Mouse (Mus musculus): ENCODE measurements around the gene Phyhipl. TPM values are rescaled to one million over a fixed set of nuclear protein-coding genes. Genes with fewer than 3 reads are reported as not detected.

Phyhipl gene
- polyA plus RNA-seq, 1 experiment from 2014 or later, result 4.0 TPM

DNA sequence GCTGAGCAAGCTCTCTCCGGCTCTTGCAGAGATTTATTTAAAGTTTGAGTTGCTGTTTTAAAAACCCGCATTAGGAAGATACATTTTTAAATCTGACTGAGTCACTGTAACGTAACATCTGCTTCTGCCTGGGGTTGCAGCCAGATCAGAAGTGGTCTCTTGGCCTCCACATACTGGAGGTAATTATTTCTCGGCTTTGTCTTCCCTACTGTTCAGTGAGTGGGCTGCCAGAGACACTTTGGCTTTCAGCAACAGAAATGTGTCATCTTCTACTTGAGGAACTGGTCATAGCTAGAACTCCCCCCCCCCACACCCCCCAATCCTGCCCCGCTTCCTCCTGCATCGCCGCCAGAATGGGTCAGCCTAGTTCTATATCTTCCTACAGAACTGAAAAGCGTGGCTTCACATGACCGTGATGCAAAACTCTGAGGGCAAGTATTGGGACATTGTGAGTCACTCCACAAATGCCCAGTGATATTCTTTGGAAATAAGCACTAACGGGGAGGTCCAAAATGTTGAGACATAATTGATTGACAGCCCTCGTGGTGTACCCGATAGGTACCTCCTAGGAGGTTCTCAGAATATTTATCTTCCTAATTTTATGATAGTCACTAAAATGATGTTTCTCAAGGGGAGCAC lies 125.5 kb downstream of the Phyhipl start:
- 83% methylated on average over 12 of the region's 12 CpGs for WGBS

DNA sequence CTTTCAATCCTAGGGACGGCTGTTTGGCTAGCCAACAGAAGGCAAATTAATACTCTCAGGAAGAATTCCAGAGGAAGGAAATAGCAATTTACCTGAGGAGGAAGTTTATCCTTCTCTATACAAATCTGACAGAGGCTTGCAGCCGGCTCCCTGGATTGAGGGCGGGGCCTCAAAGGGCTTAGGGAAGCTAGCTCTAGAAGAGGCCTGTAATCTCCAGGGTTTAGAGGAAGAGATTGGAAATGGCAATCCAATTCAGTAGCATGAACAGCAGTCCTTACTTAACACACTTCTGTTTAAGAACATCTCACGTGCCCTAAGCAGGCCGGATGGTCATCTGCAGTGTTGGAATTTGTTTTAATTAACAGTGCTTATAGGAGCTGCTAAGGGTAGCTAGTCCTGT lies 134.4 kb downstream of the Phyhipl start:
- Histone ChIP-seq H3K9ac (no peak overlapping the region), H3K36me3 (peaks cover 9% of the 10 kb centered on the region; the same call in 1 of the 2 replicates), H3K4me2 (replicated peaks) (peak overlapping the region; percentile 92), H3K4me3 (replicated peaks) (peak overlapping the region; percentile 45), H3K27ac (replicated peaks) (peak overlapping the region; percentile 59; the same call in 1 of the 2 replicates), H3K4me1 (peaks cover 23% of the 10 kb centered on the region), H3K27me3 (peaks cover 5% of the 10 kb centered on the region; the same call in 1 of the 2 replicates), H3K9me3 (replicated peaks) (0 out of 2 replicates have a peak, but pooled peaks cover 5% of the 10 kb centered on the region)
- ATAC-seq (ENCODE audit: insufficient number of reproducible peaks, low FRiP score, low TSS enrichment, low read depth), result no peak
- WGBS, result 24% methylated on average over 5 of the region's 5 CpGs

More for the DNA sequence above, 125.5 kb downstream of the Phyhipl start:
- H3K9me3 ChIP-seq (replicated peaks), result 0 out of 2 replicates have a peak, but pooled peaks cover 4% of the 10 kb centered on the region
- H3K4me3 ChIP-seq (replicated peaks), result no peak overlapping the region
- ATAC-seq (ENCODE audit: insufficient number of reproducible peaks, low FRiP score, low TSS enrichment, low read depth), result no peak
- H3K4me2 ChIP-seq (replicated peaks), result no peak overlapping the region
- H3K9ac ChIP-seq, result no peak overlapping the region
- H3K27ac ChIP-seq (replicated peaks), result no peak overlapping the region
- no peaks in the 10 kb centered on the region for H3K4me1 ChIP-seq
- peaks cover 5% of the 10 kb centered on the region; the same call in 1 of the 2 replicates for H3K36me3 ChIP-seq
- H3K27me3 ChIP-seq, result no peaks in the 10 kb centered on the region

DNA sequence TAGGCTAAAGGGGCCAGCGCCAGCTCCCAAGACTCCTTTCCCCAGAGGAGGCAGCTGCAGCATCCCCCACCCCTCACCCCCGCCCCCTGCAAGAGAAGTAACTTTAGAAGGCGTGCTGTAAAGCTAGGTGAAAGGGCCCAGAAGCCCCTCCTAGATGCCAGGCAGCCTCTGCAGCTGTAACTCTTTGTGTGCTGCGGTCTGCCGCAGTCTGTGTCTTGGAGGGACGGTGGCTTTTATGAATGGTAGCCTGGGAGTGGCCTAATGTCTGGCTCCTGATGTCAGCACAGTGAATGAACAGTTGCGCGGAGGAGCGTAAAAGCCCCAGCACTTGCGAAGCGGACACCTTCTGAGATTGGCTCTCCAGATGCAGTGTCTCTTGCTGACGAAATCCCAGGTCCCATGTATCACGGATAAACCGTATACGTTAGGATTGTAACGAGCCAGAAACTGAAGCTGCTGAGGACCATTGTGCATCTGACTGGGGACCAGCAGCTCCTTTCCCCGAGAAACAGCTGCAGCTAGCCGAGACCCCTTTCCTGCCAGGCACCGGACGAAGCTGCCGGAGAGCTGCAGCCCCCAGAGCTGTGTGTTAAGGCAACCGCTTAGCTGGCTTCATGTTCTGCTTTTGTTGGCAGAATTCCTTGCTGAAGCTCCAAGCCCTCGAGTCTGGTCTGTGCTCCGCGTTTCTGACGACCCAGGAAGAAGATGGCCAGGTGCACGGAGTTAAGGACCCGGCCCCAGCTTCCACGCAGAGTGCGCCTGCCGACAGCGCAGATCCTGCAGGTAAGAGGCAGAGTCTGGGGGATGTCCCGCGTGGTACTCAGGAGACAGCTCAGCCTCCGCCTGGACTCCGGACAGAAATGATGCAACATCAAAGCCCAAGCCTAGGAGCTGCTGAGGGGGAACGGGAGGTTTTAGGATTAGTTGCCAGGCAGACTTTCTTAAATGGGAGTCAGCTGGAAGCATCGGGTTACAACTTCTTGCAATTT lies 135.3 kb downstream of the Phyhipl start:
- peak overlapping the region; percentile 59 for H3K27ac ChIP-seq (replicated peaks)
- H3K9me3 ChIP-seq (replicated peaks), result 0 out of 2 replicates have a peak, but pooled peaks cover 2% of the 10 kb centered on the region
- peaks cover 5% of the 10 kb centered on the region; the same call in 1 of the 2 replicates for H3K36me3 ChIP-seq
- peak overlapping the region; percentile 45 for H3K4me3 ChIP-seq (replicated peaks)
- 0 out of 2 replicates have a peak overlapping the region, but pooled peaks have one; percentile 6 for H3K9ac ChIP-seq
- ATAC-seq (ENCODE audit: insufficient number of reproducible peaks, low FRiP score, low TSS enrichment, low read depth), result peak; percentile 60; the same call in 1 of the 2 replicates
- H3K4me1 ChIP-seq, result peaks cover 23% of the 10 kb centered on the region
- under 1% methylated on average over 38 of the region's 38 CpGs for WGBS
- peak overlapping the region; percentile 92 for H3K4me2 ChIP-seq (replicated peaks)
- H3K27me3 ChIP-seq, result peaks cover 5% of the 10 kb centered on the region; the same call in 1 of the 2 replicates

DNA sequence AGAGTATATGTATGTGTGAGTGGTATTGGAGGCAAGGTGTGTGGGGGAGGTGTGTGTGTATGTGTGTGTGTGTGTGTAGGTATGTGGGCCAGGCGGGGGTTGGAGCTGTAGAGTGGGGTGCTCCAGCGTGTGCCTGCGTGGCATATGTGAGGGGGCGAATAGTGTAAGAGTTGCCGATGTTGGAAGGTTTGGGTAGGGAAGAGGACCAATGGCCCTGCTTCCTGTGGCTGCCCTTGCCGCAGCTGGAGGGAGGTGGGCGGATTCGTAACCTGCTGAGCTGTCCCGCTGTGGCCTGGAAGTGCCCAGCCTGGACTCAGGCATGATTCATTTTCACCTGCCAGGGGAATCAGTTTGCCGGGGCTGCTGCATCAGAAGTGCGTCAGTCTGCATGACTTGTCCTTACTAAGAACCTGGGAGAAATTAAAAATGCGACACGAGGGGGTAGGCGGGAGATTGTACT lies 136.1 kb downstream of the Phyhipl start:
- no peak for ATAC-seq (ENCODE audit: insufficient number of reproducible peaks, low FRiP score, low TSS enrichment, low read depth)
- H3K9ac ChIP-seq, result no peak overlapping the region
- peaks cover 23% of the 10 kb centered on the region for H3K4me1 ChIP-seq
- no peaks in the 10 kb centered on the region for H3K9me3 ChIP-seq (replicated peaks)
- H3K4me3 ChIP-seq (replicated peaks), result peak overlapping the region; percentile 45
- peaks cover 5% of the 10 kb centered on the region; the same call in 1 of the 2 replicates for H3K27me3 ChIP-seq
- 9% methylated on average over 14 of the region's 14 CpGs for WGBS
- H3K4me2 ChIP-seq (replicated peaks), result peak overlapping the region; percentile 92
- no peaks in the 10 kb centered on the region for H3K36me3 ChIP-seq
- H3K27ac ChIP-seq (replicated peaks), result no peak overlapping the region

DNA sequence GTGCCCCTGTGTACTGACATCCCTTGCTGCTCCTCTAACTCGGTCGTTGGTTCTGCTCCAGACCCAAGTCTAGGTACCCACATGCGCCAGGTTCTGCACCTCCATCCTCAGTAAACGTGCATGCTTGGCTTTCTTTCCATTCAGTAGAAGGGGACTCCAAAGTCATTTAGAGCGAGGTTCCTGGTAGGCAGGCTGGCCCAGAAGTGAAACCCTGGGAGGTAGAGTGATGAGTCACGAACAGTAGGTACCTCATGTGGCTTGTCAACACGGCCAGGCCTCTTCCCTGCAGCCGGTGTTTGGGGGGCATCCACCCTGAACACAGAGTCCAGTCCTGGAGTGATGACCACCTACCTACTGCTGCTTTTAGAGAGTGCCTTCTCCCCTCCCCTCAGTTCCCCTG lies 139.1 kb downstream of the Phyhipl start:
- no peak for ATAC-seq (ENCODE audit: insufficient number of reproducible peaks, low FRiP score, low TSS enrichment, low read depth)
- H3K27ac ChIP-seq (replicated peaks), result no peak overlapping the region
- H3K9me3 ChIP-seq (replicated peaks), result no peaks in the 10 kb centered on the region
- H3K27me3 ChIP-seq, result peaks cover 5% of the 10 kb centered on the region; the same call in 1 of the 2 replicates
- 85% methylated on average over 8 of the region's 8 CpGs for WGBS
- H3K4me3 ChIP-seq (replicated peaks), result no peak overlapping the region
- peaks cover 22% of the 10 kb centered on the region for H3K4me1 ChIP-seq
- H3K4me2 ChIP-seq (replicated peaks), result no peak overlapping the region
- no peaks in the 10 kb centered on the region for H3K36me3 ChIP-seq
- no peak overlapping the region for H3K9ac ChIP-seq

DNA sequence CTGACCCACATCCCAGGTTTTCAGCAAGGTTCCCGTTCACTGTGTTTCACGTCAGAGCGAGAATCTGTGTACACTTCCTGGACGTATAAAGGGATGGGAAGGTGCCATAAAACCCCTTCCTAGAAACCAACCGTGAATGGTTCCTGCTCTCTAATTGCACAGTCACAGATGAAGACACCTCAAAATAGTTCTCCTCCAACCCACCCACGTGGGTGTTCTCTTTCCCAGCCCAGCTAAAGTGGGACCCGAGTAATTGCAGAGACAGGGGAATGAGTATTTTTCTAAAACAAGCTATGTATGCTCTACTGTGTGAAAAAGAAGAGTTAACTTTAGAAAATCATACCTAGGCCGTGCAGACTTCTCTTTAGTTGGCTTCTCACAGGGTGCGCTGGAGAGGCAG lies 140.9 kb downstream of the Phyhipl start:
- ATAC-seq (ENCODE audit: insufficient number of reproducible peaks, low FRiP score, low TSS enrichment, low read depth), result no peak
- H3K9me3 ChIP-seq (replicated peaks), result no peaks in the 10 kb centered on the region
- H3K9ac ChIP-seq, result no peak overlapping the region
- 77% methylated on average over 9 of the region's 9 CpGs for WGBS
- H3K27ac ChIP-seq (replicated peaks), result no peak overlapping the region
- H3K4me3 ChIP-seq (replicated peaks), result no peak overlapping the region
- H3K36me3 ChIP-seq, result no peaks in the 10 kb centered on the region
- no peak overlapping the region for H3K4me2 ChIP-seq (replicated peaks)
- H3K27me3 ChIP-seq, result peaks cover 5% of the 10 kb centered on the region; the same call in 1 of the 2 replicates
- H3K4me1 ChIP-seq, result peaks cover 5% of the 10 kb centered on the region

DNA sequence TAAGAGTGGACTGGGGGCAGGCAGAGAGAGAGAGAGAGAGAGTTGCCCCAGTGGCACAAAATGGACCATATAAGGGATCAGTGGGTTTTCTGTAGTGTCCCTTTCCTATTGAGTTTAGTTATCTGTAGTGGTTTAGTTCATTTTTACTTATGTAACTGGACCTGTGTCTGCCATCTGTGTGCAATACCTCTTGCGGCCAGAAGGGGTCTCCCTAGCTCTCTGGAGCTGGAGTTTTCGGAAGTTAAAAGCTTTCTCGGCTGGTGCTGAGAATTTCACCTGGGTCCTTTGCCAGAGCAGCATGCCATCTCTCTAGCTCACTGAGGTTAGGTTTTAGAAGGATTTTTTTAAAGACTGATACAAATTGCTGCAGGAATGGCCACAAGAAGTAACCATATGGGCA lies 147.9 kb downstream of the Phyhipl start:
- H3K4me3 ChIP-seq (replicated peaks), result no peak overlapping the region
- 88% methylated on average over 3 of the region's 3 CpGs for WGBS

More for the DNA sequence above, 147.9 kb downstream of the Phyhipl start:
- no peak overlapping the region for H3K4me2 ChIP-seq (replicated peaks)
- no peaks in the 10 kb centered on the region; the same call in 1 of the 2 replicates for H3K9me3 ChIP-seq (replicated peaks)
- H3K36me3 ChIP-seq, result no peaks in the 10 kb centered on the region
- H3K27me3 ChIP-seq, result no peaks in the 10 kb centered on the region
- H3K4me1 ChIP-seq, result no peaks in the 10 kb centered on the region
- no peak overlapping the region for H3K9ac ChIP-seq
- H3K27ac ChIP-seq (replicated peaks), result no peak overlapping the region
- ATAC-seq (ENCODE audit: insufficient number of reproducible peaks, low FRiP score, low TSS enrichment, low read depth), result no peak

Other genes starting within 250 kb of the Phyhipl start
- 13.1 and 13.6 TPM in 2 replicates for gene Fam13c, start 215.5 kb downstream of the Phyhipl start, polyA plus RNA-seq (2015; fragmentation: Nextera tagmentation; extraction: Ambion mirVana)

Data from embryonic facial prominence, embryonic 15.5 days (tissue).